Mouse (Mus musculus): ENCODE measurements at regions not wholly inside any gene's neighbourhood (a gene's known extent, or its start where the extent isn't known, plus 50 kb on each side); places are given as distances from the start of the nearest gene placed in this dataset.

DNA sequence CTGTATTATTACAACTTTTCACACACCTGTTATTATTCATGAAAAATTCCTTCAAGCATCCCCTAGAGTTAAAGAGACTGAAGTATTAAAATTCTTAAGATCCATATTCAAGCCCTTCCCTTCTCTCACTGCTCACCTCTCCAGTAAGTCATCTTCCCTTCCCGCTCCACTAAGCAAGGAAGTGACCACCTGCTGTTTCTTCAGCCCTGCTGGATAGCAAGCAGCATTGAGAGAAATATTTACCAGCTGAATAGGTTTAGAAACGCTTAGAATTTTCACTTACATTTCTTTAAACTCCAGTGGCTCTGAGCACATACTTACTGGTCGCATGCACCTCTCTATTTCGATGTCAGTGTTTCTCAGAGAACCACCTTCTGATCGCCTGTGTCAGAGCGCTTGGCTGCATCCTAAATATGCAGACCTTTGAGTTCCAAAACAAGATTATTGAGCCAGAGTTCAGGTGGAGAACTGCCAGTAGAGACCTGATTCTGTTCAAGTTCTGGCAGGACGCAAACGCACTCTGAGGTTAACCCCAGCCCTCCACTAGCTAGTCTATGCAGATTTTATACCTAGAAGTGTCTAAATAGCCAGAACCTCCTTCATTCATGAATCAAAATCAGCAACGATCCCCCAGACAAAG, 314.9 kb downstream of the Mllt3 start:
- no peak for DNase-seq (ENCODE audit: extremely low read depth, low read depth, low spot score)

DNA sequence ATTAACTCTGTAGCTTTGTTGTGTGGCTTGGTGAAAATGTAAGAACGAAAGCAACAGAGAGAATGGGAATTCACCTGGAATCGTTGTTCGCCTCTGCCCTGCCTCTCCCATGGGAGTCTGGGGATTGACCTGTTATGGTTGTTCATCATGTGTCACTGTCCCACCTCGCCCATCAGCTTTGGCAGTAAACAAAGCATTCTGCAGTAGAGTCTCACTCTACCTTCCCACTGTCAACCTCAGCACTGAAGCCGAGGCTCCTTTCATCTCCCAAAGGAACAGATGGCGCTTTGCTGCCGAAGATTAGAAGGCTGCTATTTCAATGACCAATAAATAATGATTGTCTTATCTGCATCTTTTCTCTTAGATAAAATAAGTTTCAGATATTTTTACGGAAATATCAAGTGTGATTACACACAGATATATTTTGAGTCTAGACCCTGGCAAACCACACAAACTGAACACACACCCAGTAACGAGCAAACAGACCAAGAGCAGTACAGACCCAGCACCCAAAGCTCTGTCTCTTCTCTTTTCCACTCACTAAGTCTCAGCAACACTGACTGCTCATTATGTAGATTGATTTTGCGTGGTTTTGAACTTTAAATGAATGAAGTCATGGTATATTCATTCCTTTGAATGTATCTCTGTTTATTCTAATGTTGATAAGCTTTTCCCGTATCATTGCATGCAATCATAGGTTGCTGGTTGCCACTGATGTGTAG, 317.8 kb downstream of the Mllt3 start:
- DNase-seq (ENCODE audit: extremely low read depth, low read depth, low spot score): no peak

DNA sequence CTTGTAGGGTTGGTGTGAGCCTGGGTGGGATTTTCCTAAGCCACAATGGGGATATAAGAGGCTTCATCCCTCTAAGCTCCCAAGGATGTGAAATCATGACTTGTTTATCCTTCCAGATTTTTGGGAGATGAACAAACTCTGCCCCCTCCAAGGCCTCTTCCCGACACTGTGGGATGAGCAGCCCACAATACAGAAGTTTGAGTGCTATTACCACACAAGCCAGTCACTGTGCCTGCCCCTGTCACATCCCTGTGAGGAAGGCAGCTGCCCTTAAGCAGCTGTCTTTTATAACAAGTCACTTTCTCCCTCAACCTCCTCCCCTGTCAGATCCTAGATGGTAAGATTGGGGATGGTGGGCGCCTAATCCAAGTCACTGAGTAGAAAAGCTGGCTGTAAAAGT, 320.5 kb downstream of the Mllt3 start:
- no peak for DNase-seq (ENCODE audit: extremely low read depth, low read depth, low spot score)

DNA sequence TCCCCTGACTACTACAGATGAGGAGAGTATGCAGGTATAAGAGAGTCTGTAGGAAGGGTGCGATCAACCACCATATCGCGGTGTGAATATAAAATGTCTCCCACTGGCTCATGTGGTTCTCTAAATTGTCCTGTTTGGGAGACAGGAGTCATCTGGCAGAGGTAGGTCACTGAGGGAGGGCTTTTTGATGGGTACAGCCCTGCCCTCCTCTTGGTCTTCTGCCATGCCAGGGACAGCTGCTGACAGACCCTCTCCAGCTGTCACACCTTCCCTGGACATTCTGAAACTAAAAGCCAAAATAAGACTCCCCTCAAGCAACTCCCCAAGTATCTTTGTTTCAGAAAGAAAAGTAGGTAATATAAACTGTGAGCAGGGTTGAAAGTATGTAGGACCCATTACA, 320.9 kb downstream of the Mllt3 start:
- DNase-seq (ENCODE audit: extremely low read depth, low read depth, low spot score): no peak

DNA sequence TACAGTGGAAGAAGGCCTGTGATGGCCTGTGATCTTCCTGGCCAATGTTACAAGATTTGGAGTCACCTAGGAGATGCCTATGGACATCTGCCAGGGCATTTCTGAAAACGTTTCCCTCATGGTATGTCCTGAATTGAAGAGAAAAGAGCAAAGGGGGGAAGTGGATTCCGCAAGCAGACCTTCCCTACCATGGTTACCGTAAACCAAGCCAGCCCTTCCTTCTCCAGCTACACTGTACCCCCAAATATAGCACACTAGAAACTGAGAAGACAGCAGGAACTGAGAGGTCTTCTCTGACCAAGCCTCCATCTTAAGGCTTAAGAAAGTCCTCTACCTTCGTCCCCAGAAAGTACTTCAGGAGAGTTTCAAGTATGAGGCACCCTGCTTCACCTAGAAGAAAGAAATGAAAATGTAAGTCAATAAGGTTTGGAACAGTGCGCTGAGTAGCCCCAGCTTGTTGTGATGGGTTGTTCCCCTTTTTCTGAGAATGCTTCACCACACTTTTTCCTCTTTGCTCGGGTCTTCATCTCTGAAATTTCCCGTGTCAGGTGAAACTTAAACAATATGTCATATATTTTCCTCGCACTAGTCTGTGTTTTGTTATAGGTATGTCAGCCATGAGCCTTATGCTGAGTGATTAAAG, 321.9 kb downstream of the Mllt3 start:
- DNase-seq (ENCODE audit: extremely low read depth, low read depth, low spot score): no peak

DNA sequence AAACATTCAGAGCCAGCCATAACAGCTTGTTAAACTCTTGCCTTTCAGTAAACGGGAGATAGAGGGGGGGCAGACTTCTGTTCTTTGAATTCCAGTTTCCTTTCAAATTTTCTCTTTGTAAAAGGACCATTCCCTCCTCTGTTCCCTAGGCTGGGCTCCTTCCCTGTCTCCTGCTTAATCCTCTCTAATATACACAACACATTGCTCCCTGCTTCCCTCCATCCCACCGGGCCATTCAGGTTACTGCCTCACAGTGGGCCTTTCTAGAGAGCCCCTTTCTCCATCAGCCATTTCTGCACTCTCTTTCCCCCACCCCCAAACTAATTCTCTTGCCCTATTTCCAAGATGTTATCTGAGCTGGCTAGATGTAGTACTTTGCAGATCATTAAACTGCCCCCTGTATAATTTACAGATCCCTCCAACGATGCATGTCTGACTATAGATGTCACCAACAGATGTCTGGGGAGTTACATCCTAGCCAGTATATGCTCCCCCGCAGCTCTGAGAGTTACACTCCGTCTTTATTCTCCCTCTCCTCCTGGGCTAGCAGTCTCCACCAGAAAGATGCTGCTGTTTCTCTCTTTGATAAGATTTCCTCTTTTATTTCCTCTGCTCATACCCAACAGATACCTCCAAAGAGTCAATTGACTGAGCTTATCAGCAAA, 324.1 kb downstream of the Mllt3 start:
- no peak for DNase-seq (ENCODE audit: extremely low read depth, low read depth, low spot score)

DNA sequence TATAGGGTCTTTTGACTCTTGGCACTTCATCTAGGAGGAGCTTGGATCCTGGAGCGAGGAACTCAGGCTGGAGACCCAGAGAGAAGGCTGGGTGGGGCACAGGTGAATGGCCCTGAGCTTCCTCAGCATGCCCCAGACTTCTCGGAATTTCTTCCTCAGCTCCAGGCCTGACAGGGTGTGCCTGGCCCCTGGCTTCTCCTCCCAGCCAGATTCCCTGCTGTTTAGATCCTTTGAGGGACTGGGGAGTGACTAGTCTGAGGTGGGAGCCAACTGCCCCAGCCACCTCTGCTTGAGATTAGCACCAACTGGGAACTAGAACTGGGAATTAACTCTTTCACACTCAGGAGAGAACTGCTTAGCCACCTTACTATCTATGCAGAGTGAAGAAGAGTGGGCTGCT, 325.8 kb downstream of the Mllt3 start:
- no peak for DNase-seq (ENCODE audit: extremely low read depth, low read depth, low spot score)

DNA sequence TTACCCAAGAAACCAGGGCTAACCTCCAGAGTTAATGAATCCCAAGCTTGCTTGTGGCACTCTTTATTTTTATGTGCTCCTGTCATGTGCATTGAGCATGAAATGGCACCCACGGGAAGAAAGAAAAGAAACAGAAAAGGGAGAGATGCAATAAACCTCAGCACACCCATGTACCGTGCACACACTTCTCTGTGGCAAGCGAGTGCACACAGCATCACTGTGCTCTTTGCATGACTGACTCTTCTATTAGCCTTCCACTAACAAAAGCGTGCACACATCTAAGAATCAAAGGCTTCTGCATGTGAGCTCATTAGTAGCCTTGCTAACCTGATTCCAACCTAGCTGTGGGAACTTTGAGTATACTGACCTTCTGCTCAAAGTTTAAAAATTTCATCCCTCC, 330.3 kb downstream of the Mllt3 start:
- no peak for DNase-seq (ENCODE audit: extremely low read depth, low read depth, low spot score)

DNA sequence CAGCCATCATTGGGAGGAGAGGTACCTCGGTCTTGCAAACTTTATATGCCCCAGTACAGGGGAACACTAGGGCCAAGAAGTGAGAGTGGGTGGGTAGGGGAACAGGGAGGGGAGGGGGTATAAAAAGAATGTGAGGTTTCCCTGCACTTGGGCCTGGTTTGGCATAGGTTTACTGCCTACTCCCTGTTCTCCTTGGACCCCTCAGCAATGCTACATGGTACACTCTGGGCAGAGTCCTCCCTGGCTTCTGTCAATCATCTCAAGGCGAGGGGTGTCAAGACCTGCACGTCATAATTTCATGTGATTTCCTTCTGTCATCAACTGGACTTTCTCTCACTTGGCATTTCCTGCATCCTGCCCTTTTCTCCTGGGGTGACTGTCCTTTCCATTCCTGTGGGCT, 330.9 kb downstream of the Mllt3 start:
- DNase-seq (ENCODE audit: extremely low read depth, low read depth, low spot score): no peak

DNA sequence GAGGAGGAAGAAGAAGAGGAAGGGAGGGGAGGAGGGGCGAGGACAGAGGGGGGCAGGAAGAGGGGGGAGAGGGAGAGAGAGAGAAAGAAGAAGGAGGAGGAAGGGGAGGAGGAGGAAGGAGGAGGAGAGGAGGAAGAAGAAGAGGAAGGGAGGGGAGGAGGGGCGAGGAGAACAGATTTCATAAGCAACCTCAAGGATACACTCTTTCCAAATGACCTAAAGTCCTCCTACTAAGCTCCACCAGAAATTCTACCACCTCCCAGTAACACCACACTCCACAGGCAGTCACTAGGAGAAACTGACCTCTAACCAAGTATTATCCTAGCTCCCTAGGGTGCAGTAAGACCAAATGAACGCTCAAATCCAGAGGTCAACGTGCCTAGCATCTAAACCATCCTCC, 332.1 kb downstream of the Mllt3 start:
- no peak for DNase-seq (ENCODE audit: extremely low read depth, low read depth, low spot score)

DNA sequence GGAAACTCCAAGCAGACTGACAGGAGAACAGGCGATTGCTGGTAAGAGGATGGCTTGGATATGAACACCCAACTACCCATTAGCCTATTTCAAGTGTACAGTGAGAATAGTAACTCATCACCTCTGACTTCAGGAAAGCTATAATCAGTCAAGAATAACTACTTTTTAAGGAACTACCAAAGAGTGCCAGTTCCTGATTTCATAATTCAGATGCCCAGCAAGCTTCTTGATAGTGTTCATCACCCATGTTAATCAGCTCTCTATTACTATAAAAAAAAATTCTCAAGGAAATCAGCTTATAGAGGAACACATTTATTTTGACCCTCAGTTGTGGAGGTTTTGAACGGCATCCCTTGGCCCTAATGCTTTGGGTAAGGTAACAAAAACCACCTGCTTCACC, 332.7 kb downstream of the Mllt3 start:
- no peak for DNase-seq (ENCODE audit: extremely low read depth, low read depth, low spot score)

DNA sequence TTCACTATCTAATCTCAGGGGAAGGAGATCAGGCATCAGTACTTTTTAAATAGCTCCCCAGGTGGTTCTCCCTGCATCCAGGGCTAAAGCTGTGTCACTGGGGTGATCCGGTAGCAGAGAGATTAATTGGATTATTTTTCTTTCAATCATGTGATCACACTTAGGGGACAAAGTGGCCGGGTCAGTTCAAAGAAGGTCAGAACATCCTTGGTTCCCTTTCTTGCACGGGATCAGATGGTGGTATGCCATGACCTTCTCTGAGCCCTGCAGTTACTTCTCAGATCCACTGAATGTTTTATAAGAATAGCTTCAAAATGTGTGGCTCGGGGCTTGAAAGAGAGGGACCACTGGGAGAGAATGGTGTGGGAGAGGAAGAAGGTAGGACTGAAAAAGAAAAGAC, 333.6 kb downstream of the Mllt3 start:
- no peak for DNase-seq (ENCODE audit: extremely low read depth, low read depth, low spot score)

DNA sequence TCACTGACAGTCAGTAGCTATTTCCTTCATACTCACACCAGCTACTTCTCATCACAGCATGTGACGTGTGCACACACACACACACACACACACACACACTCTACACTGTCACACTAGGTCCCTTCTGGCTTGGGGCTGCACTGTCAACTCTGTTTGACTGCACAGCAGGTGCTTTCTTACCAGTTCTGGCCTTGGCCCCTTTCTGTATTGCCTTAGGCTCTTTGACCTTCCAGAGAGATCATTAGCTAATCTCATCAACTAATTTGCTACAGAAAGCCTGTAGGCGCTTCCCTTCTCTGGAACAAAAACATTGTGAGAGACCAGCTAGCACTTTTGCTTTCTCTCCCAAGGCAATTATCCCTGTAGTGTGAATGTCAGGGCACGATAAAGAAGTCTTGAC, 334.4 kb downstream of the Mllt3 start:
- no peak for DNase-seq (ENCODE audit: extremely low read depth, low read depth, low spot score)

DNA sequence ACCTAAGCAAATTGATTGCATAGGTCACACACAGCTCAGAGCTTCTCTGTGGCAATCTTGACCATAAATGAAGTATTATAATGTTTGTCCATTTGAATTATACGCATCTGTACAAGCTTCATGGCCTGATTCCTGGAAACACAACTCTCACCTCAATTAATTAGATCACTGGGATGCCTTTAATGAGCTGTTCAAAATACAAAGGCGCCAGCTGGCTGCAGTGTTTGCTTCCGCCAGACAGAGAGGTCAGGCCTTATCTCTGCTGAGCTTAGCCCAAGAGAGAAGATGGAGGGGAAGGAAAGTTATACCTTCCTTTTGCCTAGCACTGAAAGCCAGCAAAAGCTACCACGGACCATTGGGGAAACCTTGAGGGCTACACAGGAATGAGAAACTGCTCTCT, 336.2 kb downstream of the Mllt3 start:
- DNase-seq (ENCODE audit: extremely low read depth, low read depth, low spot score): no peak

DNA sequence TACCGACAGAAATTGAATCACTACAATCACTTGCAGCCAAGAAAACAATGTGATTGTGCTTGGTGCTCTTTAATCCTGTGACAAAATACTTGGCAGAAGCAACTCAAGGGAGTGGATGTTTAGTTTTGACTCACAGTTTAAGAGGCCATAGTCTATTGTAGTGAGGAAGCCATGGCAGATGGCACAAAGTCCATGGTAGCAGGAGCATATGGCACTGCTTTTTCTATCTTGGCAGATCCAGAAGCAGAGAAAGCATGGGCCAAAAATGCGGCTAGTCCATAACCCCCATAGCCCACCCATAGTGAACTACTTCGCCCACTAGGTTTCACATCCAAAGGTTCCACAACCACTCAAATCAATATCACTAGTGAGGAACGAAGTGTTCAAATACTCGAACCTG, 337.4 kb downstream of the Mllt3 start:
- DNase-seq (ENCODE audit: extremely low read depth, low read depth, low spot score): no peak

DNA sequence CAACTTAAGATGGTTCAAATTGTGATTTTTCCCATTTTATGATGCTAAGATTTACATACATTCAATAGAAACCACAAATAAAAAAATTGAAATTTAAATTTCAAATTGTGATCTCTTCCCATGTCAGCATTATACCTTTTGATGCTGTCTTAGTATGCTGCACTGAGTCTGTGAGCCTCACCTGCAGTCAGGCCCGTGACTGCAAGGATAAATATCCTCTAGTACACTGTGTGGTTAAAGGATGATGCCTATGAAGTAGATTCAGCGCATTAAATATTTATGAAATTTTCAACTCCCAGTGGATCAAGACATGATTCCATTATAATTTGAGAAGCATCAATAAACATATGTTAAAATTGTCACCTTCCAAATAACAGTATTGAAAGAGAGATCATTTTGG, 340.4 kb downstream of the Mllt3 start:
- no peak for DNase-seq (ENCODE audit: extremely low read depth, low read depth, low spot score)

DNA sequence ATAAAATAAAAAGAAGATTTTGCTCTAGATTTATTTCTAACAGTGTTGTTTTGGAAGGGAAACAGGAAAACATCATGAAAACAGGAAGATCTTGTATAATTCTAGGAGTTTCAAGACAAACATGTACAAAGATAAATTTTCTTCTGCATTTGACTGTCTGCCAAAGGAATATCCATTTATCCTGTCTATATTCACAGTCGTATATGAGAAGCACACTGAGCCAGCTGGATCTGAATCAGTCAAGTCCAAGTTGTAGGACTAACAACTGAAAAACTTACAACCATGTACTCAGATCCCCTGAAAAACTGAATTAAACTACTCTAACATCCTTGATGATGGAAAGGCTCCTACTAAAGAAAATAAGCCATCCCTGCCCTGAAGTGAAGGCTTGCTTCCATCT, 348.2 kb downstream of the Mllt3 start:
- no peak for DNase-seq (ENCODE audit: extremely low read depth, low read depth, low spot score)

DNA sequence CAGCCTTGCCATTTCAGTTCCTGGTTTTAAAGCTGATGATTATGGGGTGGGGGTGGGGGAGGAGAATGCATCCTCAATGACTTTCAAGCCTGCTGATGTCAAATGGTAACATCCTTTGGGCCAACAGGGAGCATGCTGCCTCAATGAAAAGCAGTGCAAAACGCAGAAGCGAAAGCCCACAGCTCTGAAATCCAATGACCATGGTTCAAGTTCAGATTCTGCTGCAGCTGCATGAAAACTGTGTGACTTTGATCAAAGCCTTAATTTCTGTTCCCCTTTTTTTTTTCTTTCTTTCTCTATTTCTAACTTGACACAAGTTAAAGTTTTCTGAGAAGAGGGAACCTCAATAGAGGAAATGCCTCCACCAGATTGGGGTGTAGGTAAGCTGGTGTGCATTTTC, 350.4 kb downstream of the Mllt3 start:
- DNase-seq (ENCODE audit: extremely low read depth, low read depth, low spot score): no peak

DNA sequence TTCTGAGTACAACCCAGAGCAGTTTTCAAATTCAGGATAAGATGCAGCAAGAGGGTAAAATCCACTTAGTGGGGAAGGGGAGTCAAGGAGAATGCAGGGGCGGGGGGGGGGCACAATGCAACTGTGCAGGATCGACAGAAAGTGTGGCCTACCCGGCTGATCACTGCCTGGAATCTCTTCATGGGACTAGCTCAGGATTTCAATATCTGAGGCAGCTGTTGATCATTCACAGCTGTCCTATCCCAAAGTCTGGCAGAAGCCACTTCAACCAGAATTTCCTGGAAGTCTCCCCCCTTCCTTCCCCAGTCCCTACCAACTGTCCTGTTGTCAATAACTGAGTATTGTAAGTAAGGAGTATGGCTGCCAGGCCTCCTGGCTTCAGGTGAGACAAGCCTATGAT, 362.1 kb downstream of the Mllt3 start:
- no peak for DNase-seq (ENCODE audit: extremely low read depth, low read depth, low spot score)

DNA sequence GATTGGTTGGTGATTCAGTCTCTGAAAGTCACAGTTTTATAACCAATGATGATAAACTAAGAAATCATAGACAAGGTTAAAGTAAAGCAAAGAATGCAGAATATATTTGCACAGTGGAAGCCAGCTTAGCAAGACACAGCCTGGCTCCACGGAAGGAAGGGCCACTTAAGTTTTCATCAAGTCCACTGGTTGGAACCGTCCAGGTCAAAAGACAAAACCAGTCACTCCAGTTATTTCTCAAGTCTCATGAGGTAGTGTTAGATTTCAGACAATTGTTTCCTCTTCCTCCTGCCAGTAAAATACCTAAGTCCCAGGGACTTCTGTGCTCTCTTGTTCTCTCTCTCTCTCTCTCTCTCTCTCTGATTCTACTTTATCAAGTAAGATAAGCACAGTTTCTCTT, 363.0 kb downstream of the Mllt3 start:
- DNase-seq (ENCODE audit: extremely low read depth, low read depth, low spot score): no peak

DNA sequence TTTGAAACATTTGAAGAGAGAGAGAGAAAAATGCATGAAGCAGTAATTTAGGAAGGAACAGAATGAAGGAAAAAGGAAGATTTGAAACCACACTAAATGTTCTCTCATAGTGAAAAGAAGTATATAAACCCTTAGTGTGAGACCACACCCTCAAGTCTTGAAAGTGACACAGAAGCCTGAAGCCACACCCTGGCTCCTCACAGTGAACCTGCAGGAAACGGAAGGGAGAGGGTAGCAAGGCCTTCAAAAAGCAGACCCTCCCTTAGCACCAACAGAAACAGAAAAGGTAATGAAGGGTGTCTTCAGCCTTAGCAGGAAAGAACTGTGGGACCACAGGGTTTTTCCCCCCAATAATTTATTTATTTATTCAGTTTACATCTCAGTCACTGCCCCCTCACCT, 363.7 kb downstream of the Mllt3 start:
- DNase-seq (ENCODE audit: extremely low read depth, low read depth, low spot score): no peak

DNA sequence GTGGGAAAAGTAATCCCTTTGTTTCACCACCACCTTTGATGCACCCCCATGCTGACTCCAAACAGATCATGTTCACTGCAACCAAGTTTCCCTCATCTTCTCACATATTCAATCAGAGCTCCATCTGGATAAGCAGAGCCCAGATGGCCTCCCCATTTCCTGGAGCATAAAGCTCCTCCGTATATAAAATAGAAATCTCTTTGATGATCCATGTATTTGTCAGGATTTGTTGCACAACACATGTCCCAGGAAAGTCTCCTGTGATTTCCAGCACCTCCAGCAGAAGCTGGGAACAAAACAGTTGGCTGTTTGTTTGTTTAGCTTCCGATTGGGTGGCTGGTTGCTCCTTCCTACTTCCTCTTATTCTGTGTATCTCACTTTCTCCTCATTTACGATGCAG, 364.9 kb downstream of the Mllt3 start:
- DNase-seq (ENCODE audit: extremely low read depth, low read depth, low spot score): no peak

Data from fat pad, adult 2 months (tissue).